Mouse (Mus musculus) brown adipose tissue, adult 24 weeks (tissue): Measurements from ENCODE around the gene Efemp1. TPM values are rescaled to one million over a fixed set of nuclear protein-coding genes. Genes with fewer than 3 reads are reported as not detected.

Source experiments
- H3K27ac ChIP-seq: fragments of 200-500 bp; replicated peaks from 2 replicates; pipeline ENCODE4 v1.5.1; 2012; ENCODE audit warnings: low read depth, mild to moderate bottlenecking, low read length
- H3K4me1 ChIP-seq: fragments of 200-500 bp; 2 replicates; pipeline ENCODE4 v1.6.1; 2012; ENCODE audit warnings: low read length, mixed read lengths; ENCODE audit not compliant: control insufficient read depth, insufficient read depth, insufficient read length
- H3K4me3 ChIP-seq: fragments of 200-500 bp; 2 replicates; pipeline ENCODE4 v1.5.1; 2012; ENCODE audit warnings: low read depth, mild to moderate bottlenecking, low read length, moderate library complexity; ENCODE audit not compliant: insufficient read depth
- polyA plus RNA-seq: library from polyadenylated mRNA; stranded (reverse); fragments of >200 nt; gene quantifications from 2 replicates; pipeline ENCODE4 v1.2.4, GENCODE M21; 2012; ENCODE audit not compliant: missing spikeins, insufficient read depth, insufficient read length

Gene Efemp1
- polyA plus RNA-seq, 1 experiment = 48.6 TPM

GRCm38 (mm10) chr11:28891515-28891914 lies 38.5 kb downstream of the Efemp1 start:
- Histone ChIP-seq H3K4me3 (no peak overlapping the region), H3K4me1 (no peaks in the 10 kb centered on the region), H3K27ac (no peak overlapping the region)

GRCm38 (mm10) chr11:28899420-28899819 lies 46.4 kb downstream of the Efemp1 start:
- no peak overlapping the region for H3K4me3 ChIP-seq
- no peaks in the 10 kb centered on the region for H3K4me1 ChIP-seq
- no peak overlapping the region for H3K27ac ChIP-seq

- H3K4me3 ChIP-seq = no peak overlapping the region
- H3K27ac ChIP-seq = no peak overlapping the region
- H3K4me1 ChIP-seq = no peaks in the 10 kb centered on the region; the same call in 1 of the 2 replicates
Observed at GRCm38 (mm10) chr11:28904596-28904995, 51.6 kb downstream of the Efemp1 start.

GRCm38 (mm10) chr11:28906288-28906687 lies 53.3 kb downstream of the Efemp1 start:
- Histone ChIP-seq H3K4me1 (no peaks in the 10 kb centered on the region; the same call in 1 of the 2 replicates), H3K27ac (peak overlapping the region; percentile 51; the same call in 1 of the 2 replicates), H3K4me3 (no peak overlapping the region)

GRCm38 (mm10) chr11:28908908-28909545 lies 56.0 kb downstream of the Efemp1 start:
- no peak overlapping the region for H3K27ac ChIP-seq
- H3K4me3 ChIP-seq = no peak overlapping the region
- no peaks in the 10 kb centered on the region; the same call in 1 of the 2 replicates for H3K4me1 ChIP-seq

- no peaks in the 10 kb centered on the region for H3K4me1 ChIP-seq
- no peak overlapping the region for H3K27ac ChIP-seq
Observed at GRCm38 (mm10) chr11:28912469-28913138, 59.6 kb downstream of the Efemp1 start.

GRCm38 (mm10) chr11:28934449-28934848 lies 81.4 kb downstream of the Efemp1 start:
- H3K27ac ChIP-seq = no peak overlapping the region
- no peak overlapping the region for H3K4me3 ChIP-seq
- H3K4me1 ChIP-seq = no peaks in the 10 kb centered on the region

More at GRCm38 (mm10) chr11:28912469-28913138, 59.6 kb downstream of the Efemp1 start:
- H3K4me3 ChIP-seq = no peak overlapping the region

GRCm38 (mm10) chr11:28939651-28940050 lies 86.6 kb downstream of the Efemp1 start:
- H3K27ac ChIP-seq = no peak overlapping the region
- no peaks in the 10 kb centered on the region for H3K4me1 ChIP-seq
- no peak overlapping the region for H3K4me3 ChIP-seq

- Histone ChIP-seq H3K4me1 (peaks cover 3% of the 10 kb centered on the region; the same call in 1 of the 2 replicates), H3K4me3 (no peak overlapping the region), H3K27ac (peak overlapping the region; percentile 80)
Observed at GRCm38 (mm10) chr11:28951586-28952210, 98.7 kb downstream of the Efemp1 start.

- peak overlapping the region; percentile 50; the same call in 1 of the 2 replicates for H3K27ac ChIP-seq
- H3K4me1 ChIP-seq = peaks cover 3% of the 10 kb centered on the region; the same call in 1 of the 2 replicates
- no peak overlapping the region for H3K4me3 ChIP-seq
Observed at GRCm38 (mm10) chr11:28954673-28955304, 101.8 kb downstream of the Efemp1 start.

GRCm38 (mm10) chr11:28955305-28955701 lies 102.3 kb downstream of the Efemp1 start:
- peaks cover 3% of the 10 kb centered on the region; the same call in 1 of the 2 replicates for H3K4me1 ChIP-seq
- no peak overlapping the region for H3K27ac ChIP-seq
- H3K4me3 ChIP-seq = no peak overlapping the region

GRCm38 (mm10) chr11:28961381-28961780 lies 108.4 kb downstream of the Efemp1 start:
- H3K4me3 ChIP-seq = no peak overlapping the region

More at GRCm38 (mm10) chr11:28961381-28961780, 108.4 kb downstream of the Efemp1 start:
- Histone ChIP-seq H3K4me1 (no peaks in the 10 kb centered on the region), H3K27ac (no peak overlapping the region)
